Mouse (Mus musculus) liver, embryonic 11.5 days (tissue): Measurements from ENCODE around the gene Fgfr2. TPM values are rescaled to one million over a fixed set of nuclear protein-coding genes. Genes with fewer than 3 reads are reported as not detected.

Source experiments
- ATAC-seq: fragments of 200-750 bp; cut with Nextera tagmentation; replicated peaks from 2 replicates; pipeline ENCODE4 v1.8.0; 2017; ENCODE audit warnings: moderate number of reproducible peaks, mild to moderate bottlenecking, moderate TSS enrichment, moderate library complexity; ENCODE audit not compliant: low FRiP score
- DNase-seq: peaks from one replicate; pipeline ENCODE4 v3.0.0-alpha.2; 2017; ENCODE audit warnings: low spot score
- H3K27ac ChIP-seq: fragments of 300-500 bp; sonication (generic); 2 replicates; pipeline ENCODE4 v1.5.1; 2014; ENCODE audit warnings: mild to moderate bottlenecking, low read depth, low read length, control low read depth
- H3K27me3 ChIP-seq: fragments of 300-500 bp; sonication (generic); replicated peaks from 2 replicates; pipeline ENCODE4 v1.6.1; 2014; ENCODE audit warnings: low read length, mixed read lengths; ENCODE audit not compliant: control insufficient read depth, insufficient read depth
- H3K36me3 ChIP-seq: fragments of 300-500 bp; sonication (generic); 2 replicates; pipeline ENCODE4 v1.6.1; 2014; ENCODE audit warnings: mild to moderate bottlenecking, low read length, moderate library complexity, mixed read lengths; ENCODE audit not compliant: control insufficient read depth, insufficient read depth
- H3K4me1 ChIP-seq: fragments of 300-500 bp; sonication (generic); replicated peaks from 2 replicates; pipeline ENCODE4 v1.6.1; 2014; ENCODE audit warnings: low read length, mixed read lengths; ENCODE audit not compliant: control insufficient read depth, insufficient read depth
- H3K4me2 ChIP-seq: fragments of 300-500 bp; sonication (generic); 2 replicates; pipeline ENCODE4 v1.6.1; 2014; ENCODE audit warnings: mild to moderate bottlenecking, control low read depth, moderate library complexity
- H3K4me3 ChIP-seq: fragments of 300-500 bp; sonication (generic); 2 replicates; pipeline ENCODE4 v1.5.1; 2014; ENCODE audit warnings: low read depth, low read length, control low read depth
- H3K9ac ChIP-seq: fragments of 300-500 bp; sonication (generic); 2 replicates; pipeline ENCODE4 v1.6.1; 2014; ENCODE audit warnings: low read depth, low read length, control low read depth
- H3K9me3 ChIP-seq: fragments of 300-500 bp; sonication (generic); 2 replicates; pipeline ENCODE4 v1.6.1; 2016; ENCODE audit warnings: low read length, inconsistent platforms, mixed read lengths; ENCODE audit not compliant: control insufficient read depth
- WGBS: fragments of 180-500 bp; shearing (Covaris S2); extraction: QIAGEN DNeasy Blood & Tissue Kit; methylation state at CpG from one replicate; pipeline ENCODE4 v1.1.7; 2014; 5-methylcytosine and 5-hydroxymethylcytosine counted together
- polyA plus RNA-seq: library from polyadenylated mRNA; unstranded; fragments of >200 nt; fragmentation: Nextera tagmentation; extraction: Ambion mirVana; gene quantifications from 2 replicates; pipeline ENCODE4 v1.2.1, GENCODE M21; 2014

Gene Fgfr2
- polyA plus RNA-seq, 1 experiment from 2014 or later = 32.6 TPM

DNA sequence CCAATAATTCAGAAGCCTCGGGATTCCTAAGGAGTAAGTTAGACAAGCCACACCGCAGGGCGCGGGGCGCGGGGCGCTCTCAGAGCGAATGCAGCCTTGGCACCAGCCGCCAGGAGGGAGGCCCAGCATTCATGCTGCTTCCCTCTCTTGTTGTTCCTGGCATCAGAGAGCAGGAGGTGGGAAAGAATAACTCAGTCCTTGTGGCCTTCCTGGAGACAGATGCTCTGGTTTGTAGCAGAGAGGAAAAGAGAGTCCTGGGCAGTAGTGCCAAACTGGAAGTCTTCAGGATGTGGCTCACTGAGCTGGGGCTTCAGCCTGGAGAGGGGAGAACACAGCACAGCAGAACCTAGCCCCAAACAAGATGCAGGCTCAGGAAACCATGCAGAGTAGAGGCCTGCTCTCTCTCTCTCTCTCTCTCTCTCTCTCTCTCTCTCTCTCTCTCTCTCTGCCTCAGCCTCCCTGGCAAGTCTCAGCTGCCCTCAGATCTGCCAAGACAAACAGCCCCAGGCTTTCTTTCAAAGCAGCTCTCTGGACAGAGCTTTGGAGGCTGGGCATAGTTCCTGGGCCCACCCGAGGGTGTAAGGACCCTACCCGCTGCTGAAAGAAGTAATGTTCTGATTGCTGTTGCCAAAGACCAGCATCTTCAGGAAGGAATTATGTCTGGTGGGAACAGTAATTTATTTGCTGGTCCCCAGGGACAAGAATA lies 2790.5 kb downstream of the Fgfr2 start:
- Histone ChIP-seq H3K4me1 (no peaks in the 10 kb centered on the region), H3K27me3 (no peaks in the 10 kb centered on the region), H3K9ac (no peak overlapping the region), H3K9me3 (no peaks in the 10 kb centered on the region), H3K4me2 (no peak overlapping the region), H3K4me3 (no peak overlapping the region), H3K36me3 (no peaks in the 10 kb centered on the region), H3K27ac (no peak overlapping the region)
- WGBS = 90% methylated on average over 11 of the region's 11 CpGs
- DNase-seq (no peak), ATAC-seq (no peak)

DNA sequence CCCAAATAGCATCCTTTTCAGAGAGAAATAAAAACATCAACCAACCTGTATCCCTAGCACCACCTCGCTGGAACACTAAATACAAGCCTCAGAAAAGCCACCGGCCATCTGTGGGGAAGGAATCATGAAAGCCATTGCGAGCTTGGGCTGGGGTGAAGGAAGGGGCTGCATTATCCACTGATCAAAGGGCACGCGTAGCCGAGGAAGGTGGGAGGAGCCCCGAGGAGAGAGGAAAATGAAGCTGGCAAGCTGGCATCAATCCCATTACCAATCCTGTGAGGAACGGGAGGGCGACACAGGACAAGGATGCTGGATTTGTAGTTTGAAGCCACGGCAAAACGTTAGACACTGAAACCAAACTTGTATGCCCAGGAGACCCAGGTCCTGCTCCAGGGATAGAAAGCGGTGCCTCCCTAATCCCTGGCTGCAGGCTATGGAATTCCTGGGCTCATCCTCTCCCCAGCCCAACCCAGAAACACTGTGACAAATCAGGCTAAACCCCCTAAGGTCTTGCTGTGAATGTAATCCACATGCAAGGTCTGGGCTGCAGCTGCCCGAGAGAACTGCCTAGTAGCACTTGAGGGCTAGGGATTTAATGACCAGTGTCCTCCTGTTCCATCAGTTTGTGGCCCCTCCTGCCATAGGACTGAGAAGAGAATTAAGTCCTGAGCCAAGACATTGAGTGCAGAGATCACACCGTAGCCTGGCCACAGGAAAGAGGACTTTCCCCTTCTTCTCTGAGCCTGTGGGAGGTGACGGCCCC lies 2795.4 kb downstream of the Fgfr2 start:
- Histone ChIP-seq H3K27ac (no peak overlapping the region), H3K4me3 (no peak overlapping the region), H3K9ac (no peak overlapping the region), H3K27me3 (0 out of 2 replicates have a peak, but pooled peaks cover 4% of the 10 kb centered on the region), H3K9me3 (no peaks in the 10 kb centered on the region), H3K36me3 (no peaks in the 10 kb centered on the region), H3K4me1 (no peaks in the 10 kb centered on the region), H3K4me2 (no peak overlapping the region)
- ATAC-seq (no peak), DNase-seq (no peak)
- 17% methylated on average over 15 of the region's 15 CpGs for WGBS

DNA sequence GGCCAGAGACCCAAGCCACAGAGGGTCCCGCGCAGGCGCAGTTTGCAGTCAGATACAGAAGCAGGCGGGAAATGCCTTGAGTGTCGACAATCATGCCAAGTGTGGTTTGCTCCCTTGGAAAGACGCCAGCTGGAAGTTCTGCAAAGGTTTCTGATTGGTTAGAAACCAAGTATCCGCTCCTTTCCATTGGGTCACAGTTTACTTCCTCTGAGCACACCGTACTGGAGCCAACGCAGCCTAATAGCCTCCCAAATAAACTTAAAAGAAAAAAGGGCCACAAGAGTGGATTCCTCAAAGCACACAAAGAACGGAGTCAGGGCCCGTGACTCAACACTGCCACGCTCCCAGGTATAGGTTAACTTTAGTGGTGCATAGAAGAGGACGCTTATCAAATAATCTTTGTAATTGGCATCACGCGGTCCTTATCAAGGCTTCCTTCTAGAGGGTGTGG lies 2797.1 kb downstream of the Fgfr2 start:
- 78% methylated on average over 15 of the region's 15 CpGs for WGBS
- Histone ChIP-seq H3K27ac (no peak overlapping the region), H3K4me1 (no peaks in the 10 kb centered on the region), H3K4me3 (no peak overlapping the region), H3K9me3 (no peaks in the 10 kb centered on the region), H3K36me3 (no peaks in the 10 kb centered on the region), H3K4me2 (no peak overlapping the region), H3K9ac (no peak overlapping the region), H3K27me3 (0 out of 2 replicates have a peak, but pooled peaks cover 4% of the 10 kb centered on the region)
- ATAC-seq (no peak), DNase-seq (no peak)

DNA sequence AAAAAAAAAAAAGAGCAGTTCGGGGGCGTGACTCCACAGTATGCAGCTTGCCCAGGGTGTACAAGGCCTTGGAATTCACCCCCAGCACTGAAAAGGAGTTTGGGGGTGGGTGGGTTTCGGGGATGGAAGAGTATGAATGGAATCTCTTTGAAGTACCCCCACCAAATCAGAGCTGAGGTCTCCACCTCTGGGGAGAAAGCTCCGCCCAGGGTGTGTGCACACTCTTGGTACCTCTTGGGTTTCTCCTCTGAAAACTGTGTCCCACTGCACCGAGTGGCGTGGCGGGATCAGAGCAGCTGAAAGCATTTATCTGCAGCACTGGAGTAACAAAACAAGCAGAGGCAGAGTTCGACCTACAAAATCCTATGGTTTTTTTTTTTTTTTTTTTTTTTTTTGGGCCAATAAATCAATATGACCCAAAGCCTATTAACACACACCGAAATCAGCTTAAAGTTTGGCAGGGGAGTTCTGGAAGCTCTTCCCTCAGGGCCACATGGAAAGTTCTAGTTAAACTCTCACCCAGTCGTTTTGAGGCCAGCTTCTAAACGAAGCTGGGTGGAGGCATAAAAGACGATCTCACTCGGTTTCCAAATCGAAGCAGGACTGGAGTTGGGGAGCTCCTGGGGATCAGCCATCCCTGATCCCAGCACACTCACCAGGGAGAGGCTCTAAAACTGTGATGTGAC lies 2798.3 kb downstream of the Fgfr2 start:
- WGBS = 64% methylated on average over 14 of the region's 14 CpGs
- H3K36me3 ChIP-seq = no peaks in the 10 kb centered on the region

DNA sequence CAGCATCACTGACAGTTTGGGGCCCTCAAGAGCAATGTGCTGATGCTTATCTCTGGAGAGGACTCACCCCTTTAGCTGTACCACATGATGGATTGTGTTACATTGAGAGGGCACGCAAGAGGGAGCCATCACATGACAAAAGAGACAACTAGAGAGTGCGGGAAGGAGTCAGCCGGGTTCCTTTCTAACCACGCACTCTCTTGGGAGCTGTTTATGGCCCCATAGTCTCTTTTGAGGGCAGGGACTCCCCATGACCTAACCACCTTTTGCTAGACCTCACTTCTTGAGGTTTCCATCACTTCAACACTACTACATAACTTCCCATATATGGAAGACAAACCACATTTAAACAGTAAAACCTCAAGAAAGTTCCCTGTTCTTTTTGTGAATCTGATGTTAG lies 2799.4 kb downstream of the Fgfr2 start:
- no peak for ATAC-seq

More for the DNA sequence above, 2798.3 kb downstream of the Fgfr2 start:
- no peaks in the 10 kb centered on the region for H3K9me3 ChIP-seq
- ATAC-seq (no peak), DNase-seq (no peak)
- 0 out of 2 replicates have a peak, but pooled peaks cover 4% of the 10 kb centered on the region for H3K27me3 ChIP-seq
- H3K4me3 ChIP-seq = no peak overlapping the region
- no peak overlapping the region for H3K4me2 ChIP-seq
- H3K4me1 ChIP-seq = no peaks in the 10 kb centered on the region
- H3K27ac ChIP-seq = no peak overlapping the region
- no peak overlapping the region for H3K9ac ChIP-seq

DNA sequence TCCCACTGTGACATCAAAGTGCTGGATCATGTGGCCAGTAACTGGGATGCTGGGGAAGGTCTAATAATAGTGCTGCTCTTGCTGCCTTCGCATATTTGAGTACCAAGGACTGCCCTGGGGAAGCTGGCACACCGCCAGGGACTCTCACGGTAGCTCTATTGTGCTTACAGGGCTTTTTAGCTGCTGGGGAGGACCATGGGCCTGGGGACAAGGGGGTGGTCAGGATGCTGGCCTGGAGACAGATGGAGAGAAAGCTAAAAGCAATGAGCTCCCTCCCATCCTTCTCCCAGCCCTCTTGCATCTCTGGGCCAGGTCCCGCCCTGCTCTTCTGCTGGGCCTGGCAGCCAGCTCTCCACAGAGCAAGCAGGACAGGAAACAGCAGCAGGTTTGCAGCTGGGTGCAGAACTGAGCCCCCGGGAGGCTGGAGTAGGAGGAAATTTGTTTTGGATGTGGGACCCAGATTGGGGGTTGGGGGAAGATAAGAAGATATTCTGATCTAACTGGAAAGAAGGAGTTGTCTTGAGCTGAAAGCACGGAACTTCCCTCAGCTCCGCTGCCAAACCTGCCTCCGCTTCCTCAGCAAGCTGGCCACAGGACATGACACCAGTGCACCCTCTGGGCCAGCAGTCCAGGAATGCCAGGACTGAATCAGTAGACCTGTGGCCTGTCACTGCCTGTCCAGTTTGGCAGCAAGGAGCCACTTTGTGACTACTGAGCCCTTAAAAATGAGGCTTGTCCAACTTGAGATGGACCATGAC lies 2803.2 kb downstream of the Fgfr2 start:
- Histone ChIP-seq H3K36me3 (no peaks in the 10 kb centered on the region), H3K9ac (no peak overlapping the region), H3K9me3 (no peaks in the 10 kb centered on the region), H3K27me3 (no peaks in the 10 kb centered on the region), H3K4me3 (no peak overlapping the region), H3K27ac (no peak overlapping the region), H3K4me2 (no peak overlapping the region), H3K4me1 (no peaks in the 10 kb centered on the region)
- 59% methylated on average over 8 of the region's 8 CpGs for WGBS
- ATAC-seq = no peak
- no peak for DNase-seq

More for the DNA sequence above, 2799.4 kb downstream of the Fgfr2 start:
- WGBS = 72% methylated on average over 4 of the region's 4 CpGs
- no peaks in the 10 kb centered on the region for H3K36me3 ChIP-seq
- H3K27ac ChIP-seq = no peak overlapping the region
- no peaks in the 10 kb centered on the region for H3K4me1 ChIP-seq
- H3K9me3 ChIP-seq = no peaks in the 10 kb centered on the region
- no peak for DNase-seq
- H3K4me3 ChIP-seq = no peak overlapping the region
- H3K9ac ChIP-seq = no peak overlapping the region
- no peak overlapping the region for H3K4me2 ChIP-seq
- 0 out of 2 replicates have a peak, but pooled peaks cover 4% of the 10 kb centered on the region for H3K27me3 ChIP-seq

DNA sequence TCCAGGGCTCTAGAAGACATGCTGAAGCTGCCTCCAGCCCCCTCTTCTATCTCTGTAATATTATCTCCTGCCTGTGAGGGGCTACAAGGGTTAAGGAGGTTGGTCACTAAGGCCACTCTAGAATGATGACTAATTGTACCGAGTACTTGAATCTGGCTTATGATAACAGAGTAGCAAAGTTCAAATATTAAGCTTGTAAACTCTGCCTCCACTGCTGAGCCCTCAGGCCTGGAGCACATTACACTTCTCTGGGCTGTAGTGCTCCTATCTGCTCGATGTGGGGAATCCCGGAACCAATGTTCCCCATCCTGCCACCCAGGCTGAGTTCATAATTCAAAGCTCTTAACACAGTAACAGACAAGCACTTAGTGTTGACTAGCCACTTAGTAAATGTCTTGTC lies 2806.9 kb downstream of the Fgfr2 start:
- Histone ChIP-seq H3K9ac (no peak overlapping the region), H3K36me3 (no peaks in the 10 kb centered on the region), H3K9me3 (no peaks in the 10 kb centered on the region), H3K4me3 (no peak overlapping the region), H3K4me2 (no peak overlapping the region), H3K4me1 (no peaks in the 10 kb centered on the region), H3K27ac (no peak overlapping the region), H3K27me3 (no peaks in the 10 kb centered on the region)
- DNase-seq (no peak), ATAC-seq (no peak)
- 70% methylated on average over 3 of the region's 3 CpGs for WGBS

DNA sequence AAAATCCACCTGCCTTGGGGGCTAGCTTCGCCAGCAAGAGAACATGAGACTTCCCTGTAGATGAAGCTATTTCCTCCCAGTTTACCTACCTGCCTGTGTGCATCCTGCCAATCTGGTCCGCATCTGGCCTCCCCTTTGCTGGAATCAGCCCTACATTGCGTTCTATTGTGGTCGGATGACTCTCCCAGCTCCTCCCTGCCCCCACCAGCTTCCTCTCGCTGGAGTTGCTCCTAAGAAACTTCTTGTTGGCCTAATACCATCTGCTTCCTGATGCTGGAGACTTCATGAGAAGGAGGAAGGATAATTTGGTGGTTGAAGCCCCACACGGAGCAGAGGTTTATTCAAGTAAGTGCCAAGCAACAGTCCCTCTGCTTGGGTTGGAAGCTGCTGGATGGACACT lies 2807.9 kb downstream of the Fgfr2 start:
- Histone ChIP-seq H3K27ac (no peak overlapping the region), H3K9me3 (no peaks in the 10 kb centered on the region), H3K36me3 (no peaks in the 10 kb centered on the region), H3K4me2 (no peak overlapping the region), H3K27me3 (no peaks in the 10 kb centered on the region), H3K4me3 (no peak overlapping the region), H3K9ac (no peak overlapping the region), H3K4me1 (no peaks in the 10 kb centered on the region)
- ATAC-seq = no peak
- 48% methylated on average over 6 of the region's 6 CpGs for WGBS
- no peak for DNase-seq
